Mouse (Mus musculus) mesoderm, embryonic 11.5 days (tissue): ENCODE measurements around the gene Cd160.

Source experiments
- DNase-seq: peaks from one replicate; pipeline ENCODE4 v3.0.0-alpha.2; 2012; ENCODE audit warnings: low read depth, low spot score

Cd160 gene

DNA sequence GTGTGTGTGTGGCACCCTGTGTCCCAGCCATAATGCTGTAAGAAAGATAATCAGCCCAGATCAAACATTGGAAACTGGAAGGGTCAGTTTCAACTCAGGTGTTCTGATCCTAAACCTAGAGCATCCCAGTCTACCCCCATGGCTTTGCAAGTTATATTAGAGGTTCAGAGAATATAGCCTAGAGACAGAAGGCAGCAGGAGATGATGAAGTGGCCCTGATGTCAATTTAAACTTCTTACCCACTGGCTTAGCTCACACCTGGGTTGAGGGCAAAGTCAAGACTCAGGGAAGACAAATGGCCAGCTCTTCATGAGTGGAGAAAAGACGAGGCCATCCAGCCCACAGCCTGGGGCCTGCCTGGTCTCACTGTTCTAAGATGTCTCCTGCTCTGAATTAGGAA lies at the start of gene Cd160, which contains the start of gene Pdzk1:
Cd160 (minus strand) TSS at position 368 of the 400 bp plus-strand sequence.
Pdzk1 (plus strand) TSS at position 301 of the 400 bp plus-strand sequence.
- DNase-seq: no peak

DNA sequence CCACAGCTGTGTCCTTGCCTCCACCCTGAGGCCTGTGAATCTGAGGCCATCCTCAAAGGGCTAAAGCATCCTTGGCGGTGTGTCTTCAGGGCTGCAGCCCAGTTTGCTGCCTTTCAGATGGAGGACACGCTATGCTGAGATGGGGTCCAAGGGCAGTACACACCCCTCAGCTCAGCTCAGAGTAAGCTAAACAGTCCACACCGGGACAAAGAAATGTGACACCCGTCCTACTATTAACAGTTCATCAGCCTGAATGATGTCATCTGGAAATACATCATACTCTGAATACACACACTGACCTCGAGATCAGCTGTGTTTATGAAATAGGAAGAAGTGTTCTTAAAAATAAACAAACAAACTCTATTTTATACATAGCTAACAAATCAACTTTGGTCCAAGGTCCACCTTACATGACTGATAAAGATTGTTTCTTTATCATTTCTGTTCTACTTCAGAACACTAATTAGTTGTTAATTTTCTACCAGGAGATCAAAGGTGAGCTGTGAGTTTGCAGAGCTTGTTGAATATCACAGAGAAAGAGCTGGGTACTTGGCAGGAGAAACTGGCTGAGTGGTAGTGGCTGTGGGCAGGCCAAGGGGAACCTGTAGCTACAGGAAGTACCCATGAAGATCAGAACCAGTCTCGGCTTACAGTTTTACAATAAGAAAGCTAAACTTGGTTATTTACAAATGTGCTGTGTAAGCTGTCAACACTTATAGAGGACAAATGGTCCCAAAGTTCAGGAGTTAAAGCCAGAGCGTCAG lies 45.8 kb upstream of the Cd160 start:
- no peak for DNase-seq

DNA sequence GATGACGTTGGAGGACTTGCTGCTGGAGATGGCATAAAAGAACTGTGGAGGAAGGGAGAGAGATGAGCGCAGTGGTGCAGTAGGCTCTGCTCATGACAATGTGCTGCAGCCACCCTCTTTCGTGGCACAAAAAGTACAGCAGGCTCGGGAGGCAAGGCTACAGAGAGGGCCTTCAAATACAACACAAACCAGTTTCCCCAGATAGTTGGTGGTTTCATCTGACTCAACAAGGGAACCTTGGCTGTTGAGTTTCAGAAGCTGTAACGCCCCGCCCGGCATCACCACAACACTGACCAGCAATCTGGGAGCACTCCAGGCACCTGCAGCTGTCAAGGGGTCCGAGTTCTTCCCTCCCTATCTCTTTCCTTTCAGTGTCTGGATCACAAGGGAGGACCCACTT lies 43.4 kb upstream of the Cd160 start:
- no peak for DNase-seq

DNA sequence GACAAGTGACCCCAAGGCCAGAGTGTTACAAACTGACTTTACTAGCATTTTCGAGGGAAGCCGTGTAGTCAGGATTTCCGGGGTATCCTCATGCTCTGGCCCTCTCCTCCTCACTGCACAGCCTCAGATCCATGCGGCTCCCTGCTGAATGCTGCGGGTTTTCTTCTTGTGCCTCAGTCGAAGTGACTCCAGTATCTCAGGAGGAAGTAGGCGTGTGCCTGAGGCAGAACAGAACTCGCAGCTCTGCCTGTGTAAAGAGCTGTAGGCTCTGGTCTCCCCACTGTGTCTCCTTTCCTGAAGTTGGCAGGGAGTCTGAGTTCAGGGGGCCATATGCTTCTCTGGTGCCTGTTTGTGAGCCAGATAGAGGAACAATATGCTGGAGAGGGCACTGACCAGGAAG lies 41.9 kb upstream of the Cd160 start:
- no peak for DNase-seq

DNA sequence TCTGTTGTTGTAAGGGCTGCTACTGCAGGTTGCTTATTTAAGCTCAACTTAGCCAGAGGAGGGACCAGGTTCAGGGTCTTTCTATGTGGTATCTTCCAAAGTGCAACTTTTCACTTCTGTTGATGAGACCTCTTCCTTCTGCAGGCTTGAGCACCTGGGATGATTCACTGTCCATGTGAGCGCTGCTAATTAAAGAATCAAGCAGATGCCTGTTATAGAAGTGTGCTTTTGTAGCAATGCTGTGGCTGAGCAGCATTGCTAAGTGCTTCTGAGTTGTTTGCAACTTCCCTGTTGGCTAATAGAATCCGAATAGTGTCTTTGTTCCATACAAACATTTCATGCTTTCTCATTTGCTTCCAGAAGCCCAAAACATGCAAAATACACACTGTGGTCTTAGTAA lies 41.1 kb upstream of the Cd160 start:
- DNase-seq: no peak

DNA sequence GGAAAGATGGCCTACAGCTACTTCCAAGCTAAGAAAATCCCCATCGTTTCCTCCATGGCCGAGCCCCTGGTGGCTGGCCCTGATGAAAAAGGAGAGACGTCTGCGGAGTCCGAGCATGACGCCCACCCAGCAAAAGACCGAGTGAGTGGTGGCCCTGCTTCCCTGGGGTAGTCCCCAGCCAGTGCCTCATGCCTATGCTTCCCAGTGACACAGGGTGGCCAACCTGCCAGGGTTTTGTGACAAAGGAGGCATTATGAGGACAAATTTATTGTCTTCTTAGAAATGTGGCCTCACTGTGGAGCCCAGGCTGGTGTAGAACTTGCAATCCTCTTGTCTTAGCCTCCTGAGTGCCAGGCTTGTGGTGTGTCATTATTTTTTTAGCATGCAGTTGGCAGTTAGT lies 39.9 kb upstream of the Cd160 start:
- no peak for DNase-seq

DNA sequence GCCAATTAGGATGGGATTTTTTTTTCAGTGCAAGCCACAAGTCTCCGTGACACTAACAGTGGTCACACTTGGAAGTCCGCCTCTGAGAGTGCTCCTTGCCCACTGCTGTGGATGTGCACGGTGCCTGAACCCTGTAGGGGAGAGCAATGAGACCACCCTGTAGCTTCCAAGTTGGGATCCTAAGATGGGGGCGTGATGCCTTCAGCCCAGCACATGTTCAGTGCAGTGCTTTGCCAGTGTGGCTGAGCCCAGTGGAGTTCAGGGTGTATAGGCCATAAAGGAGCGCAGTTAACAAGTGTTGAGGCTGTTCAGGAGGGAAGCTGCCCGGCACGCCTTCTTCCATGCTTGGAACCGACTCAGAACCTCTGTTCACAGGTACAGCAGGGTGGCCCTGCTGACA lies 39.4 kb upstream of the Cd160 start:
- no peak for DNase-seq

DNA sequence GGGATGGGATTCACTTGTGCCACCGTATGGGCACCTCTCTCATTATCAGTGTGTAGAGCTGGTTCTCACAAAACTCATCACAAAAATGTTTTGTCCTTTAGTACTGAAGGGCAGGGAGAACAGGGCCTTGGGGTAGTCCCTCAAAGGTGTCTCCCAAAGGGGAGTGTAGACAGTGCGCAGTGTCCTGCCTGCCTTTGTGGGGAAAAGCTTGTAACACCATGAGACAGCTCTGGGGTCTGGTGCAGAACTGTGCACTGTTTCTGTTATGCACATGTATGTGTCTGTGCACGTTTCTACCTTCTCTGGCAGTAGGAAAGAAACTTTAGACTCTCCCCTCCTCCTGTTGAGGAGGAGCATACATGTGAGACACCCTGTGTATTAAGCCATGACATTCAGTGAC lies 38.7 kb upstream of the Cd160 start:
- DNase-seq: no peak

DNA sequence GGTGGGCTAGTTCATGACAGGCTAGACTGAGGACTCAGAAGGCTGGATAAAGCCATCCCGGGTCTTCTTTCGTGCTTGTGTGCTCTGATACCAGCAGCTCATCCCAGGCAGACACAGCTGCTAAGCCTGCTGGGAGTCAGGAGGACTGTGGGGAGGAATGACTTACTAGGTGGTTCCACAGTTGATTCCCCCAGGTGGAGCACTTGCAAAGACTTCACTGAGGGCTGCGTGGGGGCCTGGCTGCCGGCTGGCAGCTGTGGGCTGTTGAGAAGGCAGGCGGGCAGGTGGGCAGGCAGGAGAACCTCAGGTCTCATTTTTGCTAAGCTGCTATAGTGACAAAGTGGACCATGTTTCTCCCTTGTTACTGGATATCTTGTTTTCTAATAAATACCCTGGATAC lies 31.3 kb upstream of the Cd160 start:
- no peak for DNase-seq

DNA sequence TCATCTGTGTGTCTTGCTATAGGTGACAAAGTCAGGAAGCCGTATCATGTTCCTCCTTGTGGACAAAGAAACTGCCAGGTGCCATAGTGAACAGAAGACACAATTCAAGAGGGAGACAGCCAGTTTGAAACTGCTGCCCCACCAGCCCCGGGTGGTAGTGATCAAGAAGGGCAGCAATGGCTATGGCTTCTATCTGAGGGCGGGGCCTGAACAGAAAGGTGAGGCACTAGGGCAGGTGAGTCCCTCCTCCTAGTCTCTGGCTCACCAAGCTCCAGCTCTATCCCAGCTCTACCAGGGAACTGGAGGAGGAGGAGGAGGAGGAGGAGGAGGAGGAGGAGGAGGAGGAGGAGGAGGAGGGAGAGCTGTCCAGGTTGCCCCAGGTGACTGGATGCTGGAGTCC lies 26.7 kb upstream of the Cd160 start:
- no peak for DNase-seq

DNA sequence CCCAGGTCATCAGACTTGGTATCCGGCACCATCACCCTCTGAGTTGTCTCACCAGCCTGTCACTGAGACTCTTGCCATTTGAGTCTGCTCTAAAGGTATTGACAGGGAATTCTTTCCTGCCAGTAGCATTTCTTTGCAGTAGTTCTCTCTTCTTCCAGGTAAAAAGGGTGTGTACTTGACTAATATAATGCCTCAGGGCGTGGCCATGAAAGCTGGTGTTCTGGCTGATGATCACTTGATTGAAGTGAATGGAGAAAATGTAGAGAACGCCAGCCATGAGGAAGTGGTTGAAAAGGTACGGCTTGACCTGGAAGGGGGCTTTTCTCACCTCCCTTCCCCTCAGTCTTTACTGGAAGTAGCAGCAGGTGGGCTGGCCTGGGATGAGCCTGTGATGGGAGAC lies 25.2 kb upstream of the Cd160 start:
- no peak for DNase-seq

DNA sequence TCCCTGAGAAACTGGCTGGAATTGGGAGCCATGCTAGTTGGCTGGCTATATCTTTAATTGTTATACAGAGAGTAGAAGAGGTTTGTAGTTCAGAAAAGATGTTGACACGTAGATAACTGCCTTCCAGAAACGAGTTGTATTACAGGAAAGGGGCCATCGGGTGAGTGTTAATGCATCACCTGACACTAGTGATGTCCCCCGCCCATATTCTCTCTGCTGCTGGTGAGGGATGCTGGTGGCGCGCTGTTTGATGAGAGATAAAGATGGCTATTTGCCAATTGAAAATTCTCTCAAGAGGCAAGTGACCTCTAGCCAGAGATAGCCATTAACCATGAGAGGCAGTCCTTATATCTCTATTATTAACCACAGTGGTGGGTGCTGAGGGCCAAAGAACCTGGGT lies 23.4 kb upstream of the Cd160 start:
- DNase-seq: no peak

DNA sequence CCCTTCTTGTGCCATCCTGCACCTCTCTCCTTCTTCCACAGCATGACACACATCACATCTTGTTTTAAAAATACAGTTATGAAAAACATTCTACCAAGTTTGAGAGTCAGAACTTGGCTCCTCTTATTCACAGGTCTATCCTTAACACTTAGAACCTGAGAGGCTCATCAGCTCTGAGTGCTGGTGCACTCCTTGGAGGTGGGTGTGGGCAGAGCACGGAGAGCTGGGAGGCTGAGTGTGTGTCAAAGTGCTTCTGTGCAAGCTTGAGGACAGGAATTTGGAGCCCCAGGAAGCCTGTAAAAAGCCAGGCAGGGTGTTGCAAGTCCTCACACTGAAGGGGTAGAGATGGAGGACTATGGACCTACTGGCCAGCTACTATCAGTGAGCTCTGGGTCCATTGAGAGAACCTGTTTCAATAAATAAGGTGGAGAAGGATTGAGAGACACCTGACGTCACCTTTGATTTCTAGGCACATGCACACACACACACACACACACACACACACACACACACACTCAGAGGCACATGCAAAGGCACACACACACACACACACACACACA lies 20.1 kb upstream of the Cd160 start:
- DNase-seq: no peak

DNA sequence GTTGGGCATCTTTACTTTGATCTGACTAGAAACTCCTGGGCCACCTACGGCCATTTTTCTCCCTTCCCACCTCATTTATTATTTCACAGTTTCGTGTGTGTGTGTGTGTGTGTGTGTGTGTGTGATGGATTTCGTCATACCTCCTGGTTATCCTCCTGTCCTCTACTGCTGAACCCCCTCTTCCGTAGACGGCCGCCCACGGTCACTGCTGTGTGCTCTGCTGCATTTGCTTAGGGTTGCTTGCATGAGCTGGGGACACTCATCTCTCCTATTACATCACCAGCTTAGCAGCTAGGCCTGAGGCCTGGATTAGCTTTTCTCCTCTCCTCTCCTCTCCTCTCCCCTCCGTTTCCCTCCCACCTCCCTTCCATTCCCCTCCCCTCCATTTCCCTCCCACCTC lies 19.3 kb upstream of the Cd160 start:
- DNase-seq: no peak

DNA sequence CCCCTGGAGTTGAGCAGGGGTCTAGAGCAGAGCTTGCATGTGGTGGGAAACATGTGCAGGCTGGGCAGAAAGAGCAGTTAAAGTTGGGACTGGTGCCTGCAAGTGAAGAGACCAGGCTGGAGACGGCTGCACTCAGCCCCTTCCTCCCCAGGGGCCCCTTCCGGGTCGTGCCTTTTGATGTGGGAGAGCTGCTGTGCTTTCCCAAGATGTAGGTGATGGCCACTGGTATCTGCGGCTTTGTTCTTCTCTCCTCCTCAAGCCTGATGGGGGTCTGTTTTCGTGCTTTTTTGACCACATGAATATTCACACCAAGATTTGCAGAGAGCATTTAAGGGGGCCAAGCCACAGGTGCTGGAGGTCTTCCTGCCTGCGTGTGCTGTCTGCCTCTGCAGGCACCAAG lies 18.5 kb upstream of the Cd160 start:
- no peak for DNase-seq

DNA sequence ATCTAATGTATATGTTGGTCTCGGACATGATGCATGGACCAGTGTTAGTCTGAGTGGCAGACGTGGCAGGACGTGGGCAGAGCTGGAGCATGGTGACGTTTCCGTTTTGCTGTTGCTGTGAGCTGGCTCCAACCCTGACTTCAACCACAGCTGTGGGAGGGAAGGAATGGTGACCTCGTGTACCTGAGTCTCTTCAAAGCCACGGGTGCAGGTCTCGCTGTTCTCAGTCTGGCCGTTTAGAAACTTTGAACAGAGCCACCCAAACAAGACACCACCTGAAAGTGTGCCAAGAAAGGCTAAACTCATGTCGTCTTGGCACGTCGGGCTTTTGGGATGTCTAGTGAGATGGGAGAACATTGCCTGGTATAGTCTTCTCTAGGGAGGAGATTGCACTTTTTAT lies 17.8 kb upstream of the Cd160 start:
- no peak for DNase-seq

DNA sequence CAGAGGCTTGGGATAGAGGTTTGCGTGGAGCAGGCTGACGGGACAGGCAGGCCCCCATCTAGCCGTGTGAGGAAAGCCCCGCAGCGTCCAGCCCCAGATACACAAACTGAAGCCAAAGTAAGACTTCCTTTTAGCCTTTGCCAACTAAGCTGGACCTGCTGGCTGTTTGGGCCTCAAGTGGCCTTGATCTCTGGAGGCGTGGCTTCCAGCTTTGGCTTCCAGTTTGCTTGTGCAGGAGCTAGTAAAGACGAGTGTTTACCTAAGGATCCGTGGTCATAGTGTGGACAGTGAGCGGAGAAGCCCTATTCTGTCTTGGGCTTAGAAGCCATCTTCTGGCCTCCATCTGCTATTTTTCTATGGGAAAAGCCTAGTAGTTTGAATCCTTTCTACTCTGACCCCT lies 16.7 kb upstream of the Cd160 start:
- DNase-seq: no peak

DNA sequence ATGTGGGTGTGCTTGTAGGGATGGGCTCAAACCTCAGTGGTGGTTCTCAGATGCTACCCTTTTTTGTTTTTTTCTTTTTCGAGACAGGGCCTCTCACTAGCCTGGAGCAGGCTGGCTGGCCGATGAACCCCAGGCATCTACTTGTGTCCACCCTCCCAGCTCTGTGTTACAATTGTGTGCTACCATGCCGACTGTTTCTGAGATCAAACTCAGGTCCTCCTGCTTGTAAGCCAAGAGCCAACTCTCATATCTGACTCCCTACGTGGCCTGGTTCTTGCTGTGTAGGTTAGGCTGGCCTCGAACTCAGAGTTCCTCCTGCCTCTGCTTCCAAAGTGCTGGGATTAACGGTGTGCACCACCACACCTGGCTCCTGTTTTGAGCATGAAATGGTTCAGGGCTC lies 16.0 kb upstream of the Cd160 start:
- DNase-seq: no peak

DNA sequence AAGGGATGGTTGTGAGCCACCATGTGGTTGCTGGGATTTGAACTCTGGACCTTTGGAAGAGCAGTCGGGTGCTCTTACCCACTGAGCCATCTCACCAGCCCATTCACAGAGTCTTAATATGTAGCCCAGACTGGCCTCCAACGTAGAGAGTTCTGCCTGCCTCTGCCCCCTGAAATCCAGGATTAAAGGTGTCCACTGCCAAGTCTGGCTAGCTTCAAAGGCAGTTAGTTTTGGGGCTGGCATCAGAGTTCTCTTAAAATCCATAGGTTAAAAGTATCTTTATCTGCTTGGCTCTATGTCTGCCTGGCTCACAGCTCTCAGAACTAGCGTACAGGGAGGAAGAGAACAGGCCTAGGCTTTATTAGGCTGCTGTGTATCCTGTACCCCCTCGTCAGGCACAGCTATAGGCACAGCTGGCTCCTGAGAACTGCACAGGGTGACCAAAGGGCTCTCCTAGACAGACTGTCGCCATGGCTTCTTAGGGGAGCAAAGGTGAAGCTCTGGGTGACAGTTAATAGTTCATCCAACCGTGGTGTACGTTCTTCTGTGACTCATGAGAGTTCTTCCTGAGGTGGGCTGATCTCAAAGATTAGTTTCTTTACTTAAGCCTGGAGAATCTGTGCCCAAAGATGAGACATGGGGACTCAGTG lies 10.0 kb upstream of the Cd160 start:
- DNase-seq: no peak

DNA sequence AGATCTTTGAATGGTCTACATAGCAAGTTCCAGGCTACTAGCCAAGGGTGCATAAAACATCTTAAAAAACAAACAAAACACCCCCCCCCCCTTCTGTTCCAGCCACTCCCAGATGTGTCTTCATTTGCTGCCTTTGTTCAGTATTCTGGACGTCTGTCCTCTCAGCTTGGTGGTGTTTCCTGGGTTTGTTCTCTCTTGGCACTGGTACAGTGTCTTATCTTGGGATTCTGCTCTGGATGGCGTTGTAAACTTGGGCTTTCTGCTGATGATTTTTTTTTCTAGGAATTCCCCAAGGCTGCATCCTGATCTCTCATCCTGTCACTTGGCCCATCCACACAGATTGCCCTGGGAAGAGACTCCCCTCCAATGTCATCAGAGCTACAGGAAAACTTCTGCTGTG lies 7.3 kb upstream of the Cd160 start:
- no peak for DNase-seq

DNA sequence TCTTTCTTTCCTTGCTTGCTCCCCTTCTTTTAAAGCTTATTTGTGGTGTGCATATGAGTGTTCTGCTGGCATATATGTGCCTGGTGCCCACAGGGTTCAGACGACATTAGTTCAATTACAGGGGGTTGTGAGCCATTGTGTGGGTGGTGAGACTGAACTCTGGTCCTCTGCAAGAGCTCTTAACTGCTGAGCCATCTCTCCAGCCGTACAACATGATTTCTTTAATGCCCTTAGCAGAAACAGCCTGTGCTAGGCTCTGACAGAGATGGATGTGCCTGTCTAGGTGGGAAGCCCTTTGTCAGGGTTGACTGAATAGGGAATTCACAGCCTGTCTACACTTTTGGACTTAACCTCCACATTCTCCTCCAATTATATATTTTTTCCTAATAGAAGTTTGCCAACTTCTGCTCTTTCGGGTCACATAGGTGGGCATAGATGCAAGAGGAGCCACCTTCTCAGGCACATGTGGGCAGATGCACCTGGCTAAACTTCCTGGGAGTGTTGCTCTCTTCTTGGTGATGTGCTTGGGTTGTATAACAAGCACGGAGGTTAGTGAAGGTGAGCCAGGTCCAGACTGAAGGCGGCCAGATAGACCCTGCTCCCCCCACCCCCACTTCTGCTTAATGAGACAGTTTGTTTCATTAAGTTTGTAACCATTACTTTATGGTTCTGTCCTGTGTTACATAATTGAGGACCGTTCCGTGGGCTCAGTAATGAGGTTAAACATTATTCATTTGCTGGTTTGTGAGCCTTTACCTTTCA lies 5.6 kb upstream of the Cd160 start:
- DNase-seq: no peak

DNA sequence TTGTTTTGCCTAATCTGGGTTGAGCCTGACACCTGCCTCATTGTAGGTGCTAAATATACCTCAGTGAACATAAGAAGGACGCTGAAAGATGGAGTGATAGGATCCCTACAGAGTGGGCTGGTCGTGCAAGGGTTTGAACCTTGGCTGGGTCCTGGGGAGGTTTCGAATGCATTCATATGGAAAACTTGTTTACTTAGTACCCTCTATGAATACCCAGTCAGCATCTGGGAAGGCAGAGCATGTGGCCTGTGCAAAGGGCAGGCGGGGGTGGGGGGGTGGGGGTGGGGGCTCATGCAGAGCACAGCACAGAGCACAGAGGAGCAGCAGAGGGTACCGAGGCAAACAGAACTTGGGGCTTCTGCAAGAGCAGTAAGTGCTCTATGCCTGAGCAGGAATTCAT lies 3.8 kb upstream of the Cd160 start:
- no peak for DNase-seq

DNA sequence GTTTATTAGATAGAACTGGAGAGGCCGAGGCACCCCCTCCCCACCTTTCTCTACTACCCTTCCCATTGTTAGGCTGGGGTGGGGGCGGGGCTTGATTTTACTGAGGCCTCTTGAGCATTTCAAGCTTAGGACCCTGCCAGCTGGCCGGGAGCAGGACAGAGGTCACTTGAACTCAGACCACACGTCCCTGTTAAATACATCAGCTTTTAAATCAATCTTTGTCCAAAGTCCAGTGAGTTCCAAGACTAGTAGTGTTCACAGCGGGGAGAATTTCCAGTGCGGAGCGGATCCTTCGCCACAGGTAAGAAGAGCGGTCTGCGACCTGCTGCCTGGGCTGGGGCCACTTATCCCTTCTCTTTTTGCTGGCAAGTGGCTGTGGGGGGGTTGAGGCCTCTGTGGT lies 705 bp upstream of the Cd160 start:
- DNase-seq: no peak
